Mouse (Mus musculus) lung, adult 18-20 months (tissue): ENCODE measurements around the gene Gm49361.

Source experiments
- DNase-seq, 2 experiments: peaks; one replicate each; pipeline ENCODE4 v3.0.0; 2022; ENCODE audit warnings: mixed read lengths in 2 of 2

The Gm49361 gene

GRCm38 (mm10) chr14:57729975-57730499, 15.9 kb downstream of the Gm49361 start:
- DNase-seq, result peak; percentile 61 to 70

- DNase-seq, result peak in 1 of 2 experiments; percentile 30
Measured at GRCm38 (mm10) chr14:57729364-57729763, 16.5 kb downstream of the Gm49361 start.

GRCm38 (mm10) chr14:57726172-57726571, 19.7 kb downstream of the Gm49361 start:
- no peak for DNase-seq

- no peak for DNase-seq
Measured at GRCm38 (mm10) chr14:57724473-57724872, 21.4 kb downstream of the Gm49361 start.

- no peak for DNase-seq
Measured at GRCm38 (mm10) chr14:57718245-57718644, 27.7 kb downstream of the Gm49361 start.

- DNase-seq, result no peak
Measured at GRCm38 (mm10) chr14:57716601-57717245, 29.2 kb downstream of the Gm49361 start.

- DNase-seq, result no peak
Measured at GRCm38 (mm10) chr14:57712884-57713283, 33.0 kb downstream of the Gm49361 start.

- DNase-seq, result no peak
Measured at GRCm38 (mm10) chr14:57711059-57711458, 34.8 kb downstream of the Gm49361 start.

- peak; percentile 59 to 78 for DNase-seq
Measured at GRCm38 (mm10) chr14:57709171-57709570, 36.7 kb downstream of the Gm49361 start.

GRCm38 (mm10) chr14:57708580-57708979, 37.3 kb downstream of the Gm49361 start:
- peak; percentile 53 to 69 for DNase-seq

GRCm38 (mm10) chr14:57707100-57707893, 38.6 kb downstream of the Gm49361 start:
- peak; percentile 30 to 44 for DNase-seq

- DNase-seq, result no peak
Measured at GRCm38 (mm10) chr14:57706760-57707099, 39.2 kb downstream of the Gm49361 start.

- DNase-seq, result no peak
Measured at GRCm38 (mm10) chr14:57705759-57706158, 40.1 kb downstream of the Gm49361 start.

GRCm38 (mm10) chr14:57705075-57705474, 40.8 kb downstream of the Gm49361 start:
- DNase-seq, result peak; percentile 37 to 47

GRCm38 (mm10) chr14:57701915-57702477, 43.9 kb downstream of the Gm49361 start:
- peak in 1 of 2 experiments; percentile 52 for DNase-seq

- no peak for DNase-seq
Measured at GRCm38 (mm10) chr14:57699461-57699970, 46.4 kb downstream of the Gm49361 start.

GRCm38 (mm10) chr14:57699016-57699415, 46.9 kb downstream of the Gm49361 start:
- DNase-seq, result no peak

- peak in 1 of 2 experiments; percentile 2 for DNase-seq
Measured at GRCm38 (mm10) chr14:57696066-57696465, 49.8 kb downstream of the Gm49361 start.

GRCm38 (mm10) chr14:57695550-57695949, 50.4 kb downstream of the Gm49361 start:
- no peak for DNase-seq

GRCm38 (mm10) chr14:57694246-57694645, 51.7 kb downstream of the Gm49361 start:
- no peak for DNase-seq

GRCm38 (mm10) chr14:57692517-57693130, 53.3 kb downstream of the Gm49361 start:
- DNase-seq, result no peak

GRCm38 (mm10) chr14:57691316-57691715, 54.6 kb downstream of the Gm49361 start:
- DNase-seq, result no peak

GRCm38 (mm10) chr14:57690681-57691080, 55.2 kb downstream of the Gm49361 start:
- no peak for DNase-seq
